Mouse (Mus musculus): ENCODE results near the gene Xbp1.
"Not testable (repeated sequence)": the region's sequence is repeated elsewhere in the genome, so short reads cannot be mapped to it uniquely, and the experiment has no call there.

Gene Xbp1

DNA sequence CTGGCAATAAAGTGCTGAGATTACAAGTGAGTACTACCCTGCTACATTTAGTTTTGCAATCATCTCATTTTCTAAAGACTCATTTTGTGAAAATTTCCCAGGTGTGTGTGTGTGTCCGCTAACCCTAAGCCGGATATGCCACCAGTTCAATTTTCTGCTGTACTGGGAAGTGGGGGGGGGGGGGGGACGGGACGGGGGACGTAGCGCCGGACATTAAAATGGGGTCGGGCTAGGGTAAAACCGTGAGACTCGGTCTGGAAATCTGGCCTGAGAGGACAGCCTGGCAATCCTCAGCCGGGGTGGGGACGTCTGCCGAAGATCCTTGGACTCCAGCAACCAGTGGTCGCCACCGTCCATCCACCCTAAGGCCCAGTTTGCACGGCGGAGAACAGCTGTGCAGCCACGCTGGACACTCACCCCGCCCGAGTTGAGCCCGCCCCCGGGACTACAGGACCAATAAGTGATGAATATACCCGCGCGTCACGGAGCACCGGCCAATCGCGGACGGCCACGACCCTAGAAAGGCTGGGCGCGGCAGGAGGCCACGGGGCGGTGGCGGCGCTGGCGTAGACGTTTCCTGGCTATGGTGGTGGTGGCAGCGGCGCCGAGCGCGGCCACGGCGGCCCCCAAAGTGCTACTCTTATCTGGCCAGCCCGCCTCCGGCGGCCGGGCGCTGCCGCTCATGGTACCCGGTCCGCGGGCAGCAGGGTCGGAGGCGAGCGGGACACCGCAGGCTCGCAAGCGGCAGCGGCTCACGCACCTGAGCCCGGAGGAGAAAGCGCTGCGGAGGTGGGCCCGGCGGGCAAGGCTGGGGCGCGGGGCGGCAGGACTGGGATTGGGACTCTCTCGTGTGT, at the start of gene Xbp1:
TSS of gene Xbp1 (plus strand) at position 248 of the 854 bp plus-strand sequence.
- DNase-seq (ENCODE audit: low spot score), result peak; percentile 93

DNA sequence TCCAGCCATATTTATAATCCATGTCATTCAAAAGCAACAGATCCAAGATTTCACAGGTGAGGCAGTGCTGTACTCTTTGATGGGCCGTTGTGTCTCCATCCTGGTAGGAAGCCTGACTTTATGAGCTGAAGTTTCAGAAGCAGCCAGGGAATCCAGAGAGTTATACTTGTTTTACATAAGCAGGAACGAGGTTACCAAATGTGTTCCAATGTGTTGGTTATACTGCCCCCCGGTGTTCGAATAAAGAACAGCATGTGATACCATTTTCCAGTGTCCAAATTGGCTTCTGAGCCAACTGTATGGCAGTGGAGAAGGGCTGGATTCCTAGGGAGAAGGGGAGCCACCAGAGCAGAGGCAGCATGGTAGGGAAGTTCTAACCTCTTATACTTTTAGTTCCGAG, 46.3 kb upstream of the Xbp1 start:
- DNase-seq (ENCODE audit: low spot score), result peak; percentile 55

DNA sequence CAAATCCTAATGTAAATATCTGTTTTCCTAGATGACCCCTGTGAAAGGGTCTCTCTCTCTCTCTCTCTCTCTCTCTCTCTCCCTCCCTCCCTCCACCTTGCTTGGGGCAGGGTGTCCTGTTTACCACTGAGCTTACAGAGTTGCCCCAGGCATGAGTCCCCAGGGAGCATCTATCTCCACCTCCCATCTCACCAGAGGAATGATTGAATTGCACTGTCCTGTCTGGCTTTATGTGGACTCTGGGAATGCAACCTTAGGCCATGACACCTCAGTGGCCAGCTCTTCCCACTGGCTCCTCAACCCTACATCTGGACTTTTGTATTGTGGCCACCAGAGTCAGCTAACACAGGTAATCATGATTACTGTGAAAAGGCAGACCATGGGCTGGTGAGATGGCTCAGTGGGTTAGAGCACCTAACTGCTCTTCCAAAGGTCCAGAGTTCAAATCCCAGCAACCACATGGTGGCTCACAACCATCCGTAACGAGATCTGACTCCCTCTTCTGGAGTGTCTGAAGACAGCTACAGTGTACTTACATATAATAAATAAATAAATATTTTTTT, 44.8 kb upstream of the Xbp1 start:
- not testable (repeated sequence) for DNase-seq (ENCODE audit: low spot score)

DNA sequence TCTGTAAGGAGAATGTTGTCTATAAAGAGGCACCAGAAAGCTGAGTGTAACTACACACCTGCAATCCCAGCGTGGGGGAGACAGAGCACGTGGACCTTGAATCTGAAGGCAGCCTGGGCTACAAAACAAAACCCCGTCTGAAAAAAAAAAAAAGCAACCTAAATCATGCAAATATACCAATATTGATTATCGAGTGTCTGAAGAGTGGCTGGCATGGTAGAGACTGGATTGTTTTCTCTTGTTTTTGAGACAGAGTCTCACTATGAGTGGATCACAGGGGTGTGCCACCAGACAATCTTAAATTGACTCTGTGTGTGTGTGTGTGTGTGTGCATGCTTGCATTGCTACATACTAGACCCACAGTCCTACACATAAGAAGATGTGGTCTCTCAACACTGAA, 43.7 kb upstream of the Xbp1 start:
- no peak for DNase-seq (ENCODE audit: low spot score)

DNA sequence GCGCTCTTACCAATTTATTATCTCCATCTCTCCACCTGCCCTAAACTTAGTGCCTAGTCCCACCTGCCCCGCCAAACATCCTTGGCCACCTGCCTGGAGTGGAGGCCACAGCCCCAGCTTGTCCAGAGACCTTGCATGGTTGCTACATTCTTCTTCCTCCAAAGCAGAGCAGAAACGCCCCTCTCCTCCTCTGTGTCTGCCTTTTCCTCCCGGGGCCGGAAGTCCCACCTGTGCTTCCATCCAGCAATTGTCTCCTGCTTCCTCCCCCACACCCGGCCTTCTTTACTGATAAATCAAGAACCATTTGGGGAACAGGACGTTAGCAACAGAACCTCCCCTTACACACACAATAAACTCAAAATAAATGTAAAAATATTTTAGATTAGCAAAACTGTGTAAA, 42.3 kb upstream of the Xbp1 start:
- no peak for DNase-seq (ENCODE audit: low spot score)

DNA sequence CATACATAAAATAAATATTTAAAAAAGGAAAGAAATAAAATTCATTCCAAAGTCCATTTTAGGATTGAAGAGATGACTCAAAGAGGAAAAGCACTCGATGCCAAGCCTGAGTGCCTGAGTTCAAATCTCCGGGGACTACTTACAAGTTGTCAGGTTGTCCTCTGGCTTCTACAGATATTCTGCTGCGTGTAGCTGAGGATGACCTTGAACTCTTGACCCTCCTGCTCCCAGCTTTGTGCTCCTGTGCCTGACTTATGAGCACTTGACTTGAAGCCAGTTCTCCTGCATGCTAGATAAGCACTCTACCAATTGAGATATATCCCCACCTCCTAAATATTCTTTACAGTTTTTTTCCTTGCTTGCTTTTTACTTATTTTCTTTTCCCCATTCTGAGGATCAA, 41.6 kb upstream of the Xbp1 start:
- DNase-seq (ENCODE audit: low spot score), result no peak

DNA sequence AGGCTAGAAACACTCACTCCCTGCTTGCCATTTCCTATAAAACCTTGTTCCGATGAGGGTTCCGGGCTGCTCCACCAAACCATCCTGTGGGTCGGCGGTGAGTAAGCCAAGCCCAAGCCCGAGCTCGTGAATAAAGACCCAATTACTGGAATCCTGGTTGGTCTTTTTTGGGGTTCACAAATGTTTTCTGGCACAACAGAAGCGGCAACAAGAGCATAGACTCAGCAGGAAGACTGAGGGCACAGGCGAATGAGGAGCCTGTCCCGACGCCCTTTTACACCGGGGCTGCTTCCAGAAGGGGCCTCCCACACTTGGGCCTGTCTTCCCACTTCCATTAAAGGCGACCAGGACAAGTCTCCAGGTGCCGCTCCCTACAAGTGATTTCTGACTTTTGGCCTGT, 37.9 kb upstream of the Xbp1 start:
- DNase-seq (ENCODE audit: low spot score), result no peak

DNA sequence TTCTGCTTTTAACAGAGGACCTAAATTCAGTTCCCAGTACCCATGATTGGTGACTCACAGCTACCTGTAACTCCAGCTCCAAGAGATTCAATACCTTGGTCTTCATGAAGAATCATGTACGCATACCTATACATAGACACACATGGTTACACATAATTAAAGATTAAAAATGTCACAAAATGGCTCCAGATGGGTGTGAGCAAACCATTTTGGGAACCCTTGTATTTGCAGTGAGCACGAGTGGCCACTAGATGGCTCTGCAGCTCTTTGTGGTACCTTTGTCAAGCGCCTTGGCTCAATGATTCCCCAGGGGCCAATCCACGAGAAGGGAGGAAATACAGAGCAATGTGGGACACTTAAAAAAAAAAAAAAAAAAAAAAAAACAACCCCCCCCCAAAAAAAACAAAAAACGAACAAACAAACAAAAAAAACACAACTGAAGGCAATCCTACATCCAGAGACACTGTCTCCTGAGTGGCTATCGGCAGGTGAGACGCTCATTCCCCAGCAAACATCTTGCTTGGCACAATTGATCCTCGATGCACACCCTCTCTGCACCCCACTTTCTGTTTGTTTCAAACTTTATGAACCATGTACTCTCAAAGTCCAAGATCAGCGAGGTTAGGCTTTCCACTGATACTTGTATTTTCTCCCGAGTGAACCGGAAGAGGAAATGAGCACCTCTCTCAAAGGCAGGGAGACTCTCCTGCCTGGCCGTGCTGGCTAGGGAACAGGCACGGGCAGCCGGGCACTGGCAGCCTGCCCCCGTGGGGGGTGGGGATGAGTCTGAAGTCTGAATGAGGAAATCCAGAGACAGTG, 35.1 kb upstream of the Xbp1 start:
- peak; percentile 82 for DNase-seq (ENCODE audit: low spot score)

DNA sequence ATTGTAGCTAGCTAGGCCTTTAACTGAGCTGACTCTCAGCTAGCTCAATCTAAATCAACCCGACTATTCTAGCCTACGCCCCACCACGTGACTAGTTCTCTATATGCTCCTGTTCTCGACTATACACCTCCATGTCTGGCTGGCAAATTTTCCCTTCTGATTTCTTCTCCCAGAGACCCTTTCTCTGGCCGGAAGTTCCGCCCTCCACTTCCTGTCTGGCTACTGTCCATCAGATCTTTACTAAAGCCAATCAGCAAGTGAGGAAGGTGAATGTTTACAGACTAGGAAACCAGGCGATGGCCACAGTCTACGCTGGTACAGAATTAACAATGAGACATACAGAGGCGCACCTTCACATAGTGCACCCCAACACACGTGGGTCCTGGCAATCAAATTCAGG, 31.0 kb upstream of the Xbp1 start:
- not testable (repeated sequence) for DNase-seq (ENCODE audit: low spot score)

DNA sequence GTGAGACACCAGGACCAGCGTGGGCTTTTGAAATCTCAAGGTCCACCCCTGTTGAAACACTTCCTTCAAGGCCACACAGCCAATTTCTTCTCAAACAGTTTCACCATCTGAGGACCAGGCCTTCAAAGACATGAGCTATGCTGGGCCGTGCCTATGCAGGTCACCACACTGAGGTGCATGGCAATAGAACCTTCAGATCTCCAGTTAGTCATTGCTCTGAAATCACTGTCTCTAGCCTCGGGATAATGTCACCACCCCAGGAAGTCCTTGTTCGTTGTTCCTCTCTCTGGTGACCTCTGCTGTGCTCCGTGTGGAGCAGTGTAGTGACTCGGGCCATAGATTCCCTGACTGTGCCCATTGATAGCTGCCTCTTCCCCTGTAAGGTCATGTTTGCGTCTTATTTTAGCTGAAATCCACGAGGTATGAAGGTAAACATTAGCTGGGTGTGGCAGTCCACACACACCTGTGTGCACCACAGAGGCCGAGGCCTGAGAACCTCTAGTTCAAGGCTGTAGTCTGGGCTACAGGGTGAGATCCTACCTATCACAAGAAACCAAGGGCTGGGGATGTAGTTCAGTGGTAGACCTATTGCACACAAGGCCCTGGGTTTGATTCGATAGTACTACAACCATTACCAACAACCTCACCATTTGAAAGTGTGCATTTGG, 29.3 kb upstream of the Xbp1 start:
- no peak for DNase-seq (ENCODE audit: low spot score)

DNA sequence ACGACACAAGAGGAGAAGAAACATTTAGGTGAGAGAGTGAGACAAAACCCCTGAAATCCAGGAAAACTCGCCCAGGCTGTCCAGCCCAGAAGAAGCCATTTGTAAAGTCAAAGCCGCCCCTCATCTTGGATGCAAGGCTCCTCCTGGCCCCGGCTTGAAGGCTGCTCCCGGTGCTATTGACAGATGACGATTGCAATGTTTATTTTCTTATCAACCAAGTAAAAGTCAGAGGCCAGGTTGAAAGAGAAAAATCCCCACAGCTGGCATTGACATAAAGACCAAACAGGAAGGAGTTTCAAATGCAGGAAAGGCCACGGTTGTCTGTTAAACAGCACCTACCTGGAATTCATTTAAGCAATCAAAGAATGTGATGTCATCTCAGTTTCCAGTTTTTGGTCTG, 28.5 kb upstream of the Xbp1 start:
- DNase-seq (ENCODE audit: low spot score), result no peak

DNA sequence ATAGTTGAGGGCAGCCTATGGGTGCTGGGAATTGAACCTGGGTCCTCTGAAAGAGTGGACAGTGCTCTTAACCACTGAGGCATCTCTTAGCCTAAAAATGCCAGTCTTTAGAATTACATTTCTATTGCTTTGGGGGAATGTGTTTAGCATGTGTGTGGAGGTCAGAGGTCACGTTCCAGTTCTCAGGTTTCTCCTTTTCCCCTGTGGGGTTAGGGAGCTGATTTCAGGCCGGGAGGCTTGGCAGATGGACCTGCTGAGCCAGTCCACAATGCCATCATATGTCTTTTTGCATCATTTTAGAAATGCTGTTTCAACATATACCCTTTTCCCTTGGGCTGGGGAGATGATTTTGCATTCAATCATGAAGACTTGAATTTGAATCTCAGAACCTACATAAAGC, 26.6 kb upstream of the Xbp1 start:
- no peak for DNase-seq (ENCODE audit: low spot score)

DNA sequence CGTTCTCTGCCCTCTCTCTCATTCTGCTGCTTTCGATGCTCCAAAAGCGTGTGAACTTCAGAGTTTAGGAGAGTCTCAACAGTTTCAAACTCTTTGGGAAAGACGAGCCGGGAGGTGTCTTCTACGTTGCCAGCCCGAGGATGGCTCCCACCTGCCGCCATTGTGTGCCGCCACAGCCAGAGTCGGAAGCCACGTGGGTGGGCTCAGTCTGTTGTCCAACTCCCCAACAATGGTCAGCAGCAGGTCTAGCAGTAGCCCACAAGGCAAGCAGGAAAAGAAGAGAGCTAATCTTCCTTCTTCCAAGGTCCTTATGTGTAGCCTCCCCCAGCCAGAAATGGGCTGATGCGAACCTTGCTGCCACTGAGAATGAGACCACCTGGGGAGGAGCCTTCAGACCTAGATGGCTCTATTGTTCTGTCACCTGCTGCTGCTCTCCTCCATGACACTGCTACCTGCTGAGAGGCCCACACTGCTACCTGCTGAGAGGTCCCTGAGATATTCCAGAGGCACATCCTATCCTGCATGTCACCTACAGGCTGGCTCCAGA, 25.1 kb upstream of the Xbp1 start:
- no peak for DNase-seq (ENCODE audit: low spot score)

DNA sequence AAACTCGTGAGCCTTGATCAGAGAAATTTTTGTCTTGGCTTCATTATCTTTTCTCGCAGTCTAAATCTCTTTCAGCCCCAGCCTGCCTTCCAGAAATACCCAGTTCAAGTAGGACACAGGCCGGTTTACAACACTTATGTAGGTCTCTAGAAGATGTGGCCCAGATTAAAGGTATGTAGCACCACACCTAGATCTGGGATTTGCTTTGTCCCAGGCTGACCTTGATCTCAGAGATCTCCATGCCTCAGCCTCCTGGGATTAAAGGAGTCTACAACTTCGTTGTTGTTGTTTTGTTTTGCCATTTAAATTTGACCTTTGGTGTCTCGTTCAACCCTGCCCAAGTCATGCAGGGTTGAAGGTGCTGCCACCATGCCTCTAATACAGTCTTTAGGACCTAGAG, 24.6 kb upstream of the Xbp1 start:
- no peak for DNase-seq (ENCODE audit: low spot score)

DNA sequence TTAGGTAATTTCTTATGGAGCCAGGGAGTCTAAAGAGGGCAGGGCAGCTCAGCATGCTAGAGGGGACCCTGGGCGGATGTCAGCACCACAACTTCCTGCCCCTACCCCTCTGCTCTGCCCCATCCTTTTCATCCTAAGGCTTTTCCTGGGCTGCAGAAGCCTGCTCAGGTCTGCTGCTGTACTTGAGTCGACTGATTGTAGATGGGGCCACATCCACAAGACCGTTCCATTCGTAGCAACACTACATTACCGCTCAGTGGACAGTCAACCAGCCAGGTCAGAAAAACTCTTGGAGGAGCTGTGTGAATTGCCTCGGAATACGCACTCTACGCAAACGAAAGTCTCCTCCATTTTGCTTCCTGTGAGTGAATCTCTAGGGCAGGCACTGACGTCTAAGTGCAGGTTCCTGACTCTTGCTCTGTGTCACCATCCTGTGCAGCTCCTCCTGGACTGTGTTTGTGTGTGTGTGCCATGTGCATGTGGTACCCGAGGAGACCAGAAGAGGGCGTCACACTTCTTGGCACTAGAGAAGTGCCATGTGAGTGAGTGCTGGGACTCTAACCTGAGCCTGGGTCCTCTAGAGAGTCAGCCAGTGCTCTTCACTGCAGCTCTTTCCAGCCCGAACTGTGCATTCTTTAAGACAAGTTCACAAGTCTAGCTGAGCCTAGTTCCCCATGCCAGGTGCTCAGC, 23.8 kb upstream of the Xbp1 start:
- DNase-seq (ENCODE audit: low spot score), result no peak

DNA sequence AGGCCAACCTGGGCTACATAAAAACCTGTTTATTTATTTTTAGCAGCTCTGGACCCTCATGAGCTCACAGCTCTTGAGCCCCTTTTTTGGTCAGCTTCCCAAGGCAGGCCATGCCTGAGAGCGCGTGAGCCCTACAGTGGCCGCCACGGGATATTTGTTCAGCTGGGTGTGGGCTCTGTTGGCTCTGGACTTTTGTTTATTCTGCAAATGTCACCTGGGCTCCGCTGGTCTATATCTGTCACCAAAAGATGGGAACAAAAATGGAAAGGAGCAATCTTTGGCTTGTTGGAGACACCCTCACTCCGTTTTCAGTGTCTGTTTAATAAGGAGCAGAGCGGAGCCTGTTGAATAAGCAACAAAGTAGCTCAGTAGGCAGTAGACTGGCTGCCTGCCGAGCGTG, 22.0 kb upstream of the Xbp1 start:
- no peak for DNase-seq (ENCODE audit: low spot score)

DNA sequence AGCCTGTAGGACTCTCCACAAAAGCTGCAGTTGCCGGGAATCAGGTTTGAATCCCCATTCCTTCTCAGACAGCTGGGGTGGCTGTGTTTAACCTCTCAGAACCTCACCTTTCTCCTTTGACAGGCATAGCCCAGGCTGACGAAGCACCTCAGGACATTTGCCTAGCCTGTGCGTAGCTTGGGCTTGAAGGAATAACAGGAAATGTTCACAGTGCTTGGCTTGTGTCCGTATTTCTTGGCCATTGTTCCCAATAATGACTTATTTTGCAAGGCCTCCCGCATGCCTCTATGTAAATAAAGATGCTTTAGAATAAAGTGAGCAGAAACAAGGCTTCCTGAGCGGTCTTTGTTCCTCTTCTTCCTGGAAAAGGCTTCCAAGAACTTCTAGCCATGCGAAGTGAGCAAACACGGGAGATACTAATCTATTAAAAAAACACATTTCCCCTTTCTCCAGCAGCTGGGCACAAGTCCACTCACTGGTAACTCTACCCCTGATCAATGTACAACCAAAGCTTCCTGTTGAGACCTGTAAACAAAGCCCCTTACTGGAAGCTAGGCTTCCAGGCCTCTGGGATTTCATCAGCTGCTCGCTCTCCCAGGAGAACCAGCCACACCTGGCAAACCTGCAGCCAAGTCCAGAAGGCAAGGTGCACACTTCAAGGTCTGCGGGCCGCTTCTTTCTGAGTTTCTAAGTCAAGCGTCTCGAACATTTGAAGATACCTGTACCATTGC, 21.4 kb upstream of the Xbp1 start:
- DNase-seq (ENCODE audit: low spot score), result no peak

DNA sequence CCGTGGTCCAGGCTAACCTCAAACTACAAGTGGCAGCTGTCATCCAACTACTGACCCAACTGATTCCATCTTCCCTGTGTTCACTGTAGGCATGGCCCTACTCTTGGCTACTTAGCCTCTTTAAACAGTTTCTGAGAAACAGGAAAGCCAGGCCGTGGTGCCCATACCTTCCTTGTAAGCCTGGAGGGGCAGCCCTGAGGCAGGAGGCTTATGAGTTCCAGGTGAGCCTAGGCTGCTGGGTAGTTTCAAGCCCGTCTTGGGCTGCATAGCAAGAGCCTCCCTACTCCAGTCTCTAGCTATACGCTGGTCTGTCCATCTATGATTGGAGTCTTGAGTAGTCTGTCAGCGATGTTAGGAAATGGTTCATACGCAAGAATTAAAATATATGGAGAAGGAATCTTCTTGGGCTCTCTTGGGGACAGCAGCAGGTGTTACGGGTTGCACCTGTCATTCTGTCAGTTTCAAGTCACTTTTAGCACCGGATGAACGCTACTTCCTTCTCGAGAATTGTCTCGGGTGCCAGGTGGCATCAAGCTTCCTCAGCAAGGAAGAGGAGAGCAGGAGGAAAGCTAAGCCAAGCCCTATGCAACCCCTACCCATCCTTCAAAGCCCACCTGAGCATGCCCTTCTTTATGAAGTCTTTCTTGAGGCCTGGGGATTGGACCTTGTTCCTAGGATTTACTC, 20.4 kb upstream of the Xbp1 start:
- DNase-seq (ENCODE audit: low spot score), result no peak

DNA sequence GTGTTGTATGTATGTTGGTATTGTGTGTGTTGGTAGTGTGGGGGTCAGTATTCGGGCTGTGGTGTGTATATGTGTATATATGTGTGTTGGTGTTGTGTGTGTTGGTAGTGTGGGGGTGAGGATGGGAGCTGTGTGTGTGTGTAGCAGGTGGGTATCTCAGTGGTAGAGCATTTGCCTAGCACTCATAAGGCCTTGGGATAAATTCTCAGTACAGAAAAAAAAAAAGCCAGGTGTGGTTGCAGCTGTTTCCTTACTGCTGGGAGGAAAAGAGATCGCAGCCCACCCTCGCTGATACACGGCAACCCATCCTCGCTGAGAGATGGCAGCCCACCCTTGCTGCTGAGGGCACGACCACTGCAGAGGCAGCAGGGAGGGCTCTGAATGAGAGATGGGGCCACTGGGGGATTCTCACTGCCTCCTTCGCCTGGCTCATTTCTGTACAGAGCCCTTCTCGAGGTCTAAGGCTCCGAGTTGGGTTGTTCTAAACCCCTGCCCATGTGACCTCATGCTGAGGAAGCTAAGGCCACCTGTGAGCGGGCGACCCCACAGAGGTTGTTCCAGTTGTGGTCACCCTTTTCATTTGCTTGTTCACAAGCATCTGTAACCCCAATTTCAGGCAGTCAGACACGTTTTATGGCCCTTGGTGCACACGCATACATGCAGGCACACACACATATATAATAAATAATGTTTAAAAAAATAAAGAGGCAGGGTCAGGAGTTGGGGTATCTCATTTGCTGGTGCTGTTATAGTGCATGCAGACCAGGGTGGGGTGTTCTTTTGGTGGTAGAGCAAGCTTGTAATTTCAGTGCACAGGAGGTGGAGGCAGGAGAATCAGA, 19.3 kb upstream of the Xbp1 start:
- no peak for DNase-seq (ENCODE audit: low spot score)

All from T-cell, adult 2 months (primary cell).